Mouse (Mus musculus) forebrain, embryonic 15.5 days (tissue): ENCODE measurements around the gene Jup. TPM values are rescaled to one million over a fixed set of nuclear protein-coding genes. Genes with fewer than 3 reads are reported as not detected.
A peak's percentile ranks its signal among the peaks of the same experiment; 100 is the strongest.
"Not testable (repeated sequence)": the region's sequence is repeated elsewhere in the genome, so short reads cannot be mapped to it uniquely, and the experiment has no call there.

Experiments used
- ATAC-seq: fragments of 200-750 bp; cut with Nextera tagmentation; replicated peaks from 2 replicates; pipeline ENCODE4 v1.8.0; 2017; ENCODE audit warnings: mild to moderate bottlenecking, moderate TSS enrichment, moderate library complexity
- H3K27ac ChIP-seq: fragments of 300-500 bp; sonication (generic); replicated peaks from 2 replicates; pipeline ENCODE4 v1.5.1; 2015; ENCODE audit warnings: mild to moderate bottlenecking, inconsistent platforms
- H3K27me3 ChIP-seq: fragments of 300-500 bp; sonication (generic); 2 replicates; pipeline ENCODE4 v1.6.1; 2015; ENCODE audit warnings: inconsistent platforms
- H3K36me3 ChIP-seq: fragments of 300-500 bp; sonication (generic); 2 replicates; pipeline ENCODE4 v1.6.1; 2015; ENCODE audit warnings: mild to moderate bottlenecking, inconsistent platforms
- H3K4me1 ChIP-seq: fragments of 300-500 bp; sonication (generic); 2 replicates; pipeline ENCODE4 v1.6.1; 2015; ENCODE audit warnings: inconsistent platforms
- H3K4me2 ChIP-seq: fragments of 300-500 bp; sonication (generic); replicated peaks from 2 replicates; pipeline ENCODE4 v1.6.1; 2015; ENCODE audit warnings: mild to moderate bottlenecking, inconsistent platforms
- H3K4me3 ChIP-seq: fragments of 300-500 bp; sonication (generic); 2 replicates; pipeline ENCODE4 v1.5.1; 2015; ENCODE audit warnings: mild to moderate bottlenecking, inconsistent platforms
- H3K9ac ChIP-seq: fragments of 300-500 bp; sonication (generic); replicated peaks from 2 replicates; pipeline ENCODE4 v1.6.1; 2015; ENCODE audit warnings: mild to moderate bottlenecking, inconsistent platforms
- H3K9me3 ChIP-seq: fragments of 300-500 bp; sonication (generic); 2 replicates; pipeline ENCODE4 v1.6.1; 2016; ENCODE audit warnings: inconsistent platforms
- WGBS: fragments of 180-500 bp; shearing (Covaris S2); methylation state at CpG from one replicate; pipeline ENCODE4 v1.1.7; 2015; ENCODE audit warnings: mixed read lengths; 5-methylcytosine and 5-hydroxymethylcytosine counted together
- polyA plus RNA-seq: library from polyadenylated mRNA; unstranded; fragments of >200 nt; fragmentation: Nextera tagmentation; extraction: Ambion mirVana; gene quantifications from 2 replicates; pipeline ENCODE4 v1.2.1, GENCODE M21; 2015

Jup gene
- polyA plus RNA-seq, 1 experiment from 2014 or later: 51.4 TPM

DNA sequence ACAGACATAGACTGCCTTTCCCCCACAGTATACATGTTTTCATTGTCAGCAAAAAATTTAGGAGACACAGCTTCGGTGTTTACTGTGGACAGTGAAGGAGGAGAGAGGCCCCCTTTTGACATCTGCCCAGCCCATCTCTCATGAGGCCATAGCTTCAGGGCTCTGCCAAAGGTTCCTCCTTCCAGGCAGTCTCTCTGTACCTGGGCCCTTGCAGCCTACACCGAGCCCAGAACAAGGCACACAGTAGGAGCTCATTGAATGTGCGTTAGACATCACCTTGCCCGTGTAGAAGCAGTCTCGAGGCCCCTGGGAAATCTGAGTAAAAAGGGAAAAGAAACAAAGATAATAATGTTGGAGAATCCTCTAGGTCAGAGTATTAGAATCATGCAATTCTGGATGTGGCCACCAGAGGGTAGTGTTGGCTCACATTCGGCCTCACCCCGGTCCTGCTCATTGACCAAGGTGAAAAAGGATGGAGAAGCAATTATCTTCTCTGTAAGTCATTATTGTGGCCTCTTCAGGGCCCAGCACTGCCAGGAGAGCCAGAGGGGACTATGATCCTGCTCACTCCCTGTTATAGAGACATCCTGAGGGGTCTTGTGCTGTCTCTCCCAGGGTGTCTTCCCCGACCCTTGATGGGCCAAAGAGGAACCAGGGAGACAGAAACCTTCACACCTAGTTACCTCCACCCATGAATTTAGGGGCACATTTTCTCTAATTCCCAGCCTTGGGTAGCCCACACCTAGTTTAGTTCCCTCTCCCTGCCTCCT, 35.2 kb downstream of the Jup start:
- Histone ChIP-seq H3K27me3 (peaks cover 5% of the 10 kb centered on the region; the same call in 1 of the 2 replicates), H3K27ac (no peak overlapping the region), H3K4me2 (no peak overlapping the region), H3K9me3 (no peaks in the 10 kb centered on the region), H3K9ac (no peak overlapping the region), H3K36me3 (no peaks in the 10 kb centered on the region), H3K4me1 (peaks cover 5% of the 10 kb centered on the region; the same call in 1 of the 2 replicates), H3K4me3 (no peak overlapping the region)
- 11% methylated on average over 8 of the region's 8 CpGs for WGBS
- peak; percentile 59 for ATAC-seq

DNA sequence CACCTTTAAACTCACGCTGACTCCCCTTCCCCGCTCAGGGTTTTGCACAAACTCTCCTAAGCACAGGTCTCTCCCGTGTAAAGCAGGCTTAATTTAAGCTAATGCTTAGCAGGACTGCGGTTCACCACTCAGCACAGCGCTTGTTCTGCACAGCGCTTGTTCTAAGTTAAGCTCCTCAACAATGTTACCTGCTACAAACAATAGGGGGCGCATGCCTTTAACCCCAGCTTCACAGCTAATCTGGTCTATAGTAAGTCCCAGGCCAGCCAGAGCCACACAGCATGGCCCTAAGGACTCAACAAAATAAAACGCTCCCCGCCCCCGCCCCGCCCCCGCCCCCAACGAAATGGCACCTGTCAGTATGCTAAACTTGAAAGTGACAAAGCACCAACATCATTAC, 36.5 kb downstream of the Jup start:
- H3K36me3 ChIP-seq, ATAC-seq, H3K9me3 ChIP-seq, H3K4me3 ChIP-seq, H3K27ac ChIP-seq, H3K27me3 ChIP-seq, H3K4me2 ChIP-seq, H3K9ac ChIP-seq: not testable (repeated sequence)
- H3K4me1 ChIP-seq: peaks cover 12% of the 10 kb centered on the region
- no CpG with 5 or more reads among the region's 13 CpGs for WGBS

DNA sequence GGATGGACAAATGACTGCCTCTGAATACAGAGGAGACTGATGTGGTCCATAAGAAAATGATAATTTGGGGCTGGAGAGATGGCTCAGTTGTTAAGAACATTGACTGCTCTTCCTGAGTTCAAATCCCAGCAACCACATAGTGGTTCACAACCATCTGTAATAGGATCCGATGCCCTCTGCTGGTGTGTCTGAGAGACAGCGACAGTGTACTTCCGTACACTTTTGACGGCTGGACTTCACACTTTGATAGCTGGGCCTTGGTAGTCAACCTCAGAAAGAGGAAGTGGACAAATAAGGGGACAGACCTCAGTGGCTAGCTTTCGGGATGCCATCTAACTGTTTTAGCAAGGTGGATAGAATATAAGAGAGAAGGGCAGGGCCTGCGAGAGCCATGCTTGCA, 37.4 kb downstream of the Jup start:
- Histone ChIP-seq H3K27me3 (peaks cover 5% of the 10 kb centered on the region; the same call in 1 of the 2 replicates), H3K4me3 (no peak overlapping the region), H3K4me1 (peaks cover 12% of the 10 kb centered on the region), H3K36me3 (no peaks in the 10 kb centered on the region), H3K4me2 (no peak overlapping the region), H3K9me3 (no peaks in the 10 kb centered on the region), H3K27ac (no peak overlapping the region), H3K9ac (no peak overlapping the region)
- ATAC-seq: no peak
- WGBS: 77% methylated on average over 6 of the region's 6 CpGs

DNA sequence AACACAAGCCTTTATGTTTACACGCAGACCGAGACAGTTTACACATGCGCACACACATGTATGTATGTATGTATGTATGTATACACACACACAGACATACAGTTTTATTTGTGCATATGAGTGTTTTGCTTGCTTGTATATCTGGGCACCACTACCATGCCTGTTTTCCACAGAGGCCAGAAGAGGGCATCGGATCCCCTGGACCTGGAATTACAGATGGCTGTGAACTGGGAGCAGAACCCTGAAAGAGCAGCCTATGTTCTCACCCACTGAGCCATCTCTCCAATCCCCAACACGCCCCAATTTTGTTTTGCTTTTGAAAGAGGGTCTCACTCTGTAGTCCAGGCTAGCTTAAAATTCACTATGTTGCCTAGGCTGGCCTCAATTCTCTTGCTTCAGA, 40.2 kb downstream of the Jup start:
- WGBS: 48% methylated on average over 5 of the region's 5 CpGs
- Histone ChIP-seq H3K27me3 (peaks cover 5% of the 10 kb centered on the region; the same call in 1 of the 2 replicates), H3K27ac (no peak overlapping the region), H3K4me1 (peaks cover 13% of the 10 kb centered on the region), H3K36me3 (no peaks in the 10 kb centered on the region), H3K9me3 (no peaks in the 10 kb centered on the region), H3K4me3 (no peak overlapping the region), H3K9ac (no peak overlapping the region), H3K4me2 (no peak overlapping the region)
- ATAC-seq: no peak

DNA sequence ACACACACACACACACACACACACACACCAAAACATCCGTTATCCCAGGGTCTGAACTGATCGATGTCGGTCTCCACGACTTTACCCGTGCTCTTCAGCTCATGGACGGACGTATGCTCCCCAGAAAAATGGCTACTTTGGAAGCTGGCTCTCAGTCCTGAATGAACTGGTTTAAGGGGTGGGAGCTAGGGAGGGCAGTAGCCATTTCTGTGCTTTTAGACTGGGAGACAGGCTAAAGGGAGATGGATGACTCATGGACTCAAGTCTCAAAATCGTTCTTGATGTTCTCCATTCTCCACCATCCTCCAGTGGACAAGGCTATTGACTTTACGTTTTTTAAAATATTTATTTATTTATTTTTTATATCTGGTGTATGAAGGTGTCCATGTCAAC, 40.7 kb downstream of the Jup start:
- peaks cover 5% of the 10 kb centered on the region; the same call in 1 of the 2 replicates for H3K27me3 ChIP-seq
- peaks cover 16% of the 10 kb centered on the region for H3K4me1 ChIP-seq
- H3K36me3 ChIP-seq: no peaks in the 10 kb centered on the region
- ATAC-seq: no peak
- H3K9me3 ChIP-seq: no peaks in the 10 kb centered on the region
- peak overlapping the region; percentile 76 for H3K4me3 ChIP-seq
- peak overlapping the region; percentile 65; the same call in 1 of the 2 replicates for H3K9ac ChIP-seq
- peak overlapping the region; percentile 92 for H3K4me2 ChIP-seq
- 14% methylated on average over 9 of the region's 9 CpGs for WGBS
- H3K27ac ChIP-seq: 0 out of 2 replicates have a peak overlapping the region, but pooled peaks have one; percentile 58

DNA sequence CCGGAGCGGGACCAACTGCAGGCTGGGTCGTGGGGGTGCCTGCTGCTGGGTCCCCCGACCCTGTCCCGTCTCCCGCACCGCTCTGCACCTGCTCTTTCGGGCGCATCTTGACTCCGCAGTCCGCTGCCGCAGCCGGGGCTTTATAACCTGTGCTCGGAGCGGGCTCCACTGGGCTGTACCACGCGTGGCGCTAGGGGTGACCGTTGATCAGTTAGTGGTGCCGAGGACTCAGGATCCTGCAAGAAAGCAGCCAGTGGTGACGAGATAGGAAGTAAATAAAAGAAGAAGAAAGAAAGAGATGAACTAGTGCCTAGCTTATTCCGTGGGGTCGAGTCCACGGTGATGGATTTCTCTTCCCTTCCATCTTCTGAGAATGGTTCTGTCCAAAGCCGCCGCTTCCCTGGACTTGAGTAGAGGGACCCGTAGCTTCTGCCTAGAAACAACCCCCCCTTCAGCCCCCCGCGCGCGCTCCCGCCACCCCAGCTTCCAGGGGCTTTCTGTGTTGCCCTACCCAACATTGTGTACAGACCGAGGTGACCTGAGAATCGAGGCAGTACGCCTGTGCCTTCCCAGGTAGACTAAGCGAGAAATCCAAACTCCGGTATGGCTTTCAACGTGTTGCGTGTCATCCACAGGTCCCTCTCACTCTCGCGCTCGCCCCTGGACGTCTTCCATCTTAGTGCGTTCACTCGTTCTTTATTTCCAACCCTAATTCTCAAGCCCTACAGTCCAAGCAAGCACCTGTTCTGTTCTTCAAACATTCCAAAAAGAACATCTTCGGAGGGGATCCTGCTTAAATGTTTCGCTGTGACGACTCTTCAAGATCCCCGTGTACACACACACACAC, 41.4 kb downstream of the Jup start, which contains the start of gene Hap1:
Gene Hap1, minus strand, starts transcription at position 157 of the 847 bp plus-strand sequence.
- peak; percentile 78 for ATAC-seq
- Histone ChIP-seq H3K9ac (peak within 1 kb of the TSS; percentile 65), H3K36me3 (no peaks in the 10 kb centered on the region), H3K27me3 (peaks cover 5% of the 10 kb centered on the region; the same call in 1 of the 2 replicates), H3K27ac (peak within 1 kb of the TSS; percentile 58), H3K4me1 (peaks cover 16% of the 10 kb centered on the region), H3K4me3 (peak within 1 kb of the TSS; percentile 76), H3K9me3 (no peaks in the 10 kb centered on the region), H3K4me2 (peak within 1 kb of the TSS; percentile 92)
- WGBS: under 1% methylated on average over 49 of the region's 49 CpGs

DNA sequence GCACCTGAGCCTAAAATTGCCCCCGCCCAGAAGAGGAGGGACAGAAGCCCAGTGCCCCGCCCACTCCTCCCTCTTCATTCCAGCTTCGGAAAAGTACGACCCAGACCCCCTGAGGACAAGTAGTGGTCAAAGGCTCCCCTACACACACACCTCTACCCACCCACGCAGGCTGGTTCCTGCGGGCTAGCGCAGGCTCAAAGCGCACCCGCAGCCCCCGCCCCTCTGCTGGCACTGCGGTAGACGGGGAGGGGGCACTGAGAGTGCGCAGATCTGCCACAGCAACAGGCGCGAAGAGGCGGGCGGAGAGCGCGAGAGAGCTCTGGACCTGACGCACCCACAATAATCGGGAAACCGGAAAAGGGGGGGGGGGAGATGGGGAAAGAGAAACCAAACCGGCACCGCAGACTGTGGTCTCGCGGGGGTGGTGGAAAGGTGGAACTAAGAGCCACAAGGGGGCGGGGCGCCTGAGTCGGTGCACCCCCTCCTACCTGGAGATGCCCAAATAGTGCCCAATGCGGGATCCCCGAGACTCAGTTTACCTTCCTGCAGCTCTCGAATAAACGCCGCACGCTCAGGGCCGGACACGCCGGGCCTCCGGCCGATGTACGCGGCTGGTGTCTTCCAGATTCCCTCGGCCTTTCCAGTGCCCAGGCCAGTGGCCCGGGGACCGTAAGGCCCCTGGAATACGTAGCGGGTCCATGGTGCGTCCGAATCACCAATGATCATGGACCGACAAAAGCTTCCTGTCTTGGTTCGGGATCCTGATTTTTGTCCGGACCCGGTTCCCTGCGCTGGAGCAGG, 42.2 kb downstream of the Jup start:
- Histone ChIP-seq H3K4me1 (peaks cover 16% of the 10 kb centered on the region), H3K4me3 (peak overlapping the region; percentile 76), H3K9ac (peak overlapping the region; percentile 65), H3K9me3 (no peaks in the 10 kb centered on the region), H3K27me3 (peaks cover 3% of the 10 kb centered on the region; the same call in 1 of the 2 replicates), H3K4me2 (peak overlapping the region; percentile 92), H3K36me3 (no peaks in the 10 kb centered on the region), H3K27ac (peak overlapping the region; percentile 58)
- peak; percentile 59 for ATAC-seq
- WGBS: under 1% methylated on average over 51 of the region's 54 CpGs

DNA sequence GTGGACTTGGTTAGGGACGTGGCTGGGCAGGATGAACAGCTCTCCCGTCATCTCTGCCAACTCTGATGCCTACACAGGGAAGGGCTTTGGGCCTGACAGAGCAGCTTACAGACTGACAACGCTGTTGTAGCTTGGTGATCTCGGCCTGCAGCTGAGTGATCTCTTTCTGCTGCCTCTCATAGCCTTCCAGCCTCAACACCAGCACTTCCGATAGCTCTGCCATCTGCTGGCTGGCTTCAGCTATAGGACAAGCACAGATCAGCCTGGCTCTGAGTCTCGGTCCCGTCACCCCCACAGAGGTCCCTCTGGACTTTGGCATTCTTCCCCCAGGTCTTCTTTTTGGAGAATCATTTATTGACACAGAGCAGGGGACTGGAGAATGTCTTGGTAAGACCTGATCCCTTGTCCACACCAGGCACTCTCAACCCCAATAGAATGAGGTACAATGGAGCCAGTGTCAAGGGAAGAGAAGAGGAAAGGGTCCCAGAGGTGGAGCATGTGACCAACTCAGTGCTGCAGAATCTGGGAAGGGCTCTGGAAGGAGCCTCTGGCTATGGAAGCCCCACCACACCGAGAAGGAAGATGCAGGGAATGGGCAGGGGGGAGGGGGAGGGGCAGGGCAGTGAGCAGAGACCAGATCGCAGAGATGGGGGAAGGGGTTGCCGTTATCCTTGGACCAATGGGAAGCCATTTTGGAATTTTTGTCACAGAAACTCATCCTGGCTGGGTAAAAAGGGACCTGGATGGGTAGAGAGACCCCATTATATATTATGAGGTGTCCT, 45.3 kb downstream of the Jup start:
- H3K4me2 ChIP-seq: no peak overlapping the region
- 44% methylated on average over 10 of the region's 10 CpGs for WGBS
- no peak for ATAC-seq
- no peaks in the 10 kb centered on the region; the same call in 1 of the 2 replicates for H3K36me3 ChIP-seq
- H3K4me1 ChIP-seq: peaks cover 16% of the 10 kb centered on the region
- no peaks in the 10 kb centered on the region for H3K9me3 ChIP-seq
- no peak overlapping the region for H3K4me3 ChIP-seq
- no peak overlapping the region for H3K9ac ChIP-seq
- H3K27ac ChIP-seq: 0 out of 2 replicates have a peak overlapping the region, but pooled peaks have one; percentile 8
- no peaks in the 10 kb centered on the region; the same call in 1 of the 2 replicates for H3K27me3 ChIP-seq

DNA sequence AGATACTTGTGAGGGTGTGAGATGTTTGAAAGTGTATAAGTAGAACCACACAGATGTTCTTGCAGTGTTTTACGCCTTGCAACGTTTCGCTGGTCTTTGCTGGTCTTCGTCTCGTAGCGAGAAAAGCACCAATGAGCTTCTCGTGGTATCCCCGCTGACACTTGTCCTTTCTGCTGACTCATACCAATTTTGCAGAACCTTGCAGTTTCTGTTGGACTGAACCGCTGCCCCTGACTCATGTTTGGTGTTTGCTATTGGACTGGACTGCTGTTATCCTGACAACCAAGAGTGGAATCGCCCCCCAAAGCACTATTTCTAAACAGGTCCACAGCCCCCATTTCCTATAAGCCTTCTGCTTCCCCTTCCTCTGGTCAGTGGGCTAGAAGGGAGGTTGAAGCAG, 53.3 kb downstream of the Jup start:
- H3K9ac ChIP-seq: no peak overlapping the region
- WGBS: 95% methylated on average over 10 of the region's 10 CpGs
- no peak for ATAC-seq
- no peaks in the 10 kb centered on the region for H3K27me3 ChIP-seq
- H3K4me1 ChIP-seq: no peaks in the 10 kb centered on the region
- H3K4me3 ChIP-seq: no peak overlapping the region
- H3K27ac ChIP-seq: no peak overlapping the region
- H3K9me3 ChIP-seq: no peaks in the 10 kb centered on the region
- no peak overlapping the region for H3K4me2 ChIP-seq
- no peaks in the 10 kb centered on the region for H3K36me3 ChIP-seq

DNA sequence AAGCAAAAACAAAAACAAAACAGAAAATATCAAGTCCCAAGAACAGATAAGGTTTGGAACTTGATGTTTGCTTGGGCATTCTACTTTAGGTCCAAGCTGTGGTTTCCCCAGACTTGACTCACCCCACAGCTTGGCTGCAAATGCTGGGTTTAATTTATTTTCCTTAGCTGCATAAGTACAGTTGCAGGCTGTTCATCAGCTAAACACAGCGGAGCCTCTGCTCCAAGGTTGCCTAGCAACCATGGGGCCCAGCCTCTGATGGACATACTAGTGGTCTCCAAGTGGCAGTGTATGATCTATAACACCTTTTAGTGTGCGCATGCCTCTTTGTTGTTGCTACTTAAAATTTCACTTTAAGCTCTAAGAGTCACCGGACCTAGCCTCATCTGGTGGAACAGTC, 61.8 kb downstream of the Jup start:
- H3K27me3 ChIP-seq: no peaks in the 10 kb centered on the region
- no peak for ATAC-seq
- H3K4me3 ChIP-seq: no peak overlapping the region
- WGBS: 50% methylated on average over 3 of the region's 3 CpGs
- peaks cover 29% of the 10 kb centered on the region for H3K4me1 ChIP-seq
- no peaks in the 10 kb centered on the region for H3K9me3 ChIP-seq
- no peak overlapping the region for H3K9ac ChIP-seq
- no peak overlapping the region for H3K4me2 ChIP-seq
- no peaks in the 10 kb centered on the region for H3K36me3 ChIP-seq
- 0 out of 2 replicates have a peak overlapping the region, but pooled peaks have one; percentile 27 for H3K27ac ChIP-seq

DNA sequence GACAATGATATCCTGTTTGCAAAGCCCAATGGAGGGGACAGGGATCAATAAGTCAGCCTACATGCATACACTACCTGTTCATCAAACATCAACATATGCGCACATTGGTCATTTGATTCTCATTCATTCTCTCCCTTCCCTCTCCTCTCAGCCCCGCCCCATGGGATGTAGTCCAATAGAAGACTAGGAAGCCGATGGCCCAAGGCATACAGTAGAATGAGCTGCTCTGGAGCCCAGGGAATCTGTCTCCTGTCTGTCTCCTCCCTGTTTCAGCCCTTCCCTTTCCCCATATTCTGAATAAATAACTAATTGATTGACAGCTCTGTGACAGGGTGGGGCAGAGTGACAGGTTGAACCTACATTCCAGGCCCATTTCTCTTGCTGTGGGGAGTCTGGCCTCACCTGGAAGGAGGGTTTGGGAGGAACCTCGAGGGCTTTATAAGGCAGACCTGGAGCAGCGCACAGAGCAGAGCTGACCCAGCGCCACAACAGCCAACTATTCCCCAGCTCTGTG, 63.6 kb downstream of the Jup start, which contains the start of gene Gast:
Gene Gast, plus strand, starts transcription at position 464 of the 514 bp plus-strand sequence.
- H3K4me2 ChIP-seq: no peak within 1 kb of the TSS
- 72% methylated on average over 6 of the region's 6 CpGs for WGBS

More for the DNA sequence above, 63.6 kb downstream of the Jup start, which contains the start of gene Gast:
- no peak within 1 kb of the TSS for H3K4me3 ChIP-seq
- no peaks in the 10 kb centered on the region for H3K9me3 ChIP-seq
- H3K36me3 ChIP-seq: no peaks in the 10 kb centered on the region
- no peak for ATAC-seq
- no peaks in the 10 kb centered on the region for H3K27me3 ChIP-seq
- H3K4me1 ChIP-seq: peaks cover 36% of the 10 kb centered on the region
- no peak within 1 kb of the TSS for H3K9ac ChIP-seq
- H3K27ac ChIP-seq: peak within 1 kb of the TSS; percentile 83
